Mouse (Mus musculus): ENCODE data around the gene Mmp19.

GRCm38 (mm10) chr10:128746972-128747645, 43.6 kb upstream of the Mmp19 start:
- TF ChIP-seq CTCF (IDR thresholded peaks at IDR 0.05) (no peak), POLR2A (IDR thresholded peaks at IDR 0.05; ENCODE audit: insufficient read depth, low read depth, low read length) (no peak), EP300 (IDR thresholded peaks at IDR 0.05; ENCODE audit: insufficient read depth, low read depth, low read length) (no peak)

Measured in heart, adult 2 months (tissue).